Comparison of ENCODE assay signal across 14 mouse cellular contexts in genomic region chr3:68793923-68794322, GRCm38 (mm10).
DNase-seq lines count a peak whose midpoint lies in the region; ATAC-seq and TF ChIP-seq lines count a peak whose summit lies in the region.
"Had no signal": no experiment of that assay in that cellular context is flagged by ENCODE, and none has a peak within 500 bp of the region (broad histone marks: within the 10 kb centered on the region; RNA-seq: fewer than 3 reads in every experiment).

No protein-coding gene starts in this region.

- no peak overlapping the region for H3K4me3 ChIP-seq in forebrain, embryonic 15.5 days
- H3K4me3 ChIP-seq in midbrain, embryonic 10.5 days = no peak overlapping the region
- H3K4me3 ChIP-seq in olfactory bulb, adult 2 months (ENCODE audit: insufficient read depth, low read depth, low read length) = no peak overlapping the region
- H3K4me3 ChIP-seq: liver, embryonic 15.5 days had no signal

- H3K9ac ChIP-seq in forebrain, embryonic 15.5 days (replicated peaks) = no peak overlapping the region
- H3K9ac ChIP-seq: liver, embryonic 15.5 days had no signal

- H3K4me1 ChIP-seq in forebrain, embryonic 15.5 days = peaks cover 14% of the 10 kb centered on the region
- peaks cover 11% of the 10 kb centered on the region for H3K4me1 ChIP-seq in midbrain, embryonic 10.5 days
- peaks cover 2% of the 10 kb centered on the region; the same call in 1 of the 2 replicates for H3K4me1 ChIP-seq in olfactory bulb, adult 2 months (ENCODE audit: control insufficient read depth, insufficient read depth, low read length)
- H3K4me1 ChIP-seq: liver, embryonic 15.5 days had no signal

- H3K9me3 ChIP-seq in forebrain, embryonic 15.5 days = no peaks in the 10 kb centered on the region
- no peaks in the 10 kb centered on the region for H3K9me3 ChIP-seq in midbrain, embryonic 10.5 days (replicated peaks)
- H3K9me3 ChIP-seq: liver, embryonic 15.5 days had no signal

- DNase-seq in frontal cortex, postnatal 36 days (ENCODE audit: low spot score in 2 of 2) = no peak
- no peak for DNase-seq in midbrain, embryonic 10.5 days (ENCODE audit: low spot score)
- DNase-seq in layer of hippocampus, adult 9-10 months (ENCODE audit: low spot score) = no peak
- no peak for DNase-seq in cerebellum, postnatal 25 days
- no peak for DNase-seq in adrenal gland, postnatal 25 days
- DNase-seq: adrenal gland, postnatal 36 days; B cell, adult 2 months; kidney, postnatal 14 days; spleen, adult 18-20 months had no signal

- TF ChIP-seq CTCF in olfactory bulb, adult 2 months (IDR thresholded peaks at IDR 0.05; ENCODE audit: insufficient read depth, low read depth, low read length) = no peak

- H3K36me3 ChIP-seq in forebrain, embryonic 15.5 days = no peaks in the 10 kb centered on the region
- no peaks in the 10 kb centered on the region for H3K36me3 ChIP-seq in midbrain, embryonic 10.5 days
- H3K36me3 ChIP-seq: liver, embryonic 15.5 days had no signal

- 33% methylated on average over 2 of the region's 2 CpGs for WGBS in forebrain, embryonic 15.5 days
- 52% methylated on average over 2 of the region's 2 CpGs for WGBS in midbrain, embryonic 10.5 days
- 30% methylated on average over 2 of the region's 2 CpGs for WGBS in olfactory bulb, adult 2 months

- ATAC-seq in frontal cortex, adult (ENCODE audit: low TSS enrichment) = peak; percentile 57
- peak; percentile 88 for ATAC-seq in forebrain, embryonic 15.5 days (replicated peaks)
- ATAC-seq: Patski had no signal

- peak overlapping the region; percentile 20; the same call in 1 of the 2 replicates for H3K27ac ChIP-seq in forebrain, embryonic 15.5 days (replicated peaks)
- H3K27ac ChIP-seq in midbrain, embryonic 10.5 days (replicated peaks) = peak overlapping the region; percentile 55; the same call in 1 of the 2 replicates
- H3K27ac ChIP-seq in olfactory bulb, adult 2 months (ENCODE audit: insufficient read depth, low read depth, low read length) = peak overlapping the region; percentile 44; the same call in 1 of the 2 replicates
- H3K27ac ChIP-seq: liver, embryonic 15.5 days had no signal

- TF ChIP-seq POLR2A in olfactory bulb, adult 2 months (IDR thresholded peaks at IDR 0.05; ENCODE audit: insufficient read depth, low read depth, low read length) = no peak

- H3K4me2 ChIP-seq in forebrain, embryonic 15.5 days (replicated peaks) = no peak overlapping the region
- H3K4me2 ChIP-seq: liver, embryonic 15.5 days had no signal

- H3K27me3 ChIP-seq in forebrain, embryonic 15.5 days = no peaks in the 10 kb centered on the region
- no peaks in the 10 kb centered on the region for H3K27me3 ChIP-seq in midbrain, embryonic 10.5 days (ENCODE audit: low read depth, poor library complexity, severe bottlenecking)
- H3K27me3 ChIP-seq: liver, embryonic 15.5 days; Patski had no signal
